Mouse (Mus musculus) hindbrain, embryonic 13.5 days (tissue): ENCODE results near the gene Epas1. TPM values are rescaled to one million over a fixed set of nuclear protein-coding genes. Genes with fewer than 3 reads are reported as not detected.

Source experiments
- ATAC-seq: fragments of 200-750 bp; cut with Nextera tagmentation; 2 replicates; pipeline ENCODE4 v1.8.0; 2017; ENCODE audit warnings: moderate TSS enrichment; ENCODE audit not compliant: low FRiP score
- H3K27ac ChIP-seq: fragments of 300-500 bp; sonication (generic); 2 replicates; pipeline ENCODE4 v1.5.1; 2015; ENCODE audit warnings: inconsistent platforms, mild to moderate bottlenecking, moderate library complexity
- H3K27me3 ChIP-seq: fragments of 300-500 bp; sonication (generic); 2 replicates; pipeline ENCODE4 v1.6.1; 2015; ENCODE audit warnings: mild to moderate bottlenecking, inconsistent platforms
- H3K36me3 ChIP-seq: fragments of 300-500 bp; sonication (generic); 2 replicates; pipeline ENCODE4 v1.6.1; 2015; ENCODE audit warnings: mild to moderate bottlenecking, inconsistent platforms
- H3K4me1 ChIP-seq: fragments of 300-500 bp; sonication (generic); replicated peaks from 2 replicates; pipeline ENCODE4 v1.6.1; 2015; ENCODE audit warnings: inconsistent platforms
- H3K4me2 ChIP-seq: fragments of 300-500 bp; sonication (generic); 2 replicates; pipeline ENCODE4 v1.6.1; 2015; ENCODE audit warnings: inconsistent platforms, mild to moderate bottlenecking, moderate library complexity
- H3K4me3 ChIP-seq: fragments of 300-500 bp; sonication (generic); 2 replicates; pipeline ENCODE4 v1.5.1; 2015; ENCODE audit warnings: mild to moderate bottlenecking, inconsistent platforms
- H3K9ac ChIP-seq: fragments of 300-500 bp; sonication (generic); 2 replicates; pipeline ENCODE4 v1.6.1; 2015; ENCODE audit warnings: mild to moderate bottlenecking, inconsistent platforms
- H3K9me3 ChIP-seq: fragments of 300-500 bp; sonication (generic); 2 replicates; pipeline ENCODE4 v1.6.1; 2016; ENCODE audit warnings: inconsistent platforms
- WGBS: fragments of 180-500 bp; shearing (Covaris S2); methylation state at CpG from one replicate; pipeline ENCODE4 v1.1.7; 2015; 5-methylcytosine and 5-hydroxymethylcytosine counted together
- polyA plus RNA-seq: library from polyadenylated mRNA; unstranded; fragments of >200 nt; fragmentation: Nextera tagmentation; extraction: Ambion mirVana; gene quantifications from 2 replicates; pipeline ENCODE4 v1.2.1, GENCODE M21; 2015

Epas1 gene
- polyA plus RNA-seq, 1 experiment from 2014 or later: 4.6 TPM

GRCm38 (mm10) chr17:86872643-86873042 is 119.1 kb downstream of the Epas1 start:
- H3K27me3 ChIP-seq: peaks cover 31% of the 10 kb centered on the region
- H3K9ac ChIP-seq: no peak overlapping the region
- no peak overlapping the region for H3K4me2 ChIP-seq
- H3K36me3 ChIP-seq: no peaks in the 10 kb centered on the region
- no peaks in the 10 kb centered on the region for H3K4me1 ChIP-seq
- no peak for ATAC-seq
- H3K9me3 ChIP-seq: no peaks in the 10 kb centered on the region
- 81% methylated on average over 6 of the region's 6 CpGs for WGBS
- H3K4me3 ChIP-seq: no peak overlapping the region
- H3K27ac ChIP-seq: no peak overlapping the region

- Histone ChIP-seq H3K36me3 (no peaks in the 10 kb centered on the region), H3K9me3 (no peaks in the 10 kb centered on the region), H3K9ac (no peak overlapping the region), H3K27ac (no peak overlapping the region), H3K4me1 (peaks cover 11% of the 10 kb centered on the region; the same call in 1 of the 2 replicates), H3K4me3 (no peak overlapping the region), H3K27me3 (peaks cover 35% of the 10 kb centered on the region), H3K4me2 (no peak overlapping the region)
- ATAC-seq: no peak
- WGBS: 91% methylated on average over 9 of the region's 9 CpGs
These were observed 123.4 kb downstream of the Epas1 start for GRCm38 (mm10) chr17:86876940-86877339.

GRCm38 (mm10) chr17:86877747-86878146 is 124.2 kb downstream of the Epas1 start:
- ATAC-seq: no peak
- Histone ChIP-seq H3K36me3 (no peaks in the 10 kb centered on the region), H3K9ac (no peak overlapping the region), H3K27ac (no peak overlapping the region), H3K9me3 (no peaks in the 10 kb centered on the region), H3K4me3 (no peak overlapping the region), H3K27me3 (peaks cover 43% of the 10 kb centered on the region), H3K4me1 (peaks cover 11% of the 10 kb centered on the region; the same call in 1 of the 2 replicates), H3K4me2 (no peak overlapping the region)
- WGBS: 86% methylated on average over 2 of the region's 2 CpGs

- H3K27ac ChIP-seq: no peak overlapping the region
- no peak overlapping the region for H3K4me2 ChIP-seq
- no peaks in the 10 kb centered on the region for H3K36me3 ChIP-seq
- WGBS: 39% methylated on average over 10 of the region's 10 CpGs
- H3K9me3 ChIP-seq: no peaks in the 10 kb centered on the region
- no peak for ATAC-seq
- H3K4me1 ChIP-seq: peaks cover 11% of the 10 kb centered on the region; the same call in 1 of the 2 replicates
- no peak overlapping the region for H3K4me3 ChIP-seq
- no peak overlapping the region for H3K9ac ChIP-seq
- peaks cover 40% of the 10 kb centered on the region; the same call in 1 of the 2 replicates for H3K27me3 ChIP-seq
These were observed 126.6 kb downstream of the Epas1 start for GRCm38 (mm10) chr17:86880056-86880455.

- H3K4me2 ChIP-seq: no peak overlapping the region
- no peak overlapping the region for H3K4me3 ChIP-seq
- peaks cover 11% of the 10 kb centered on the region; the same call in 1 of the 2 replicates for H3K4me1 ChIP-seq
- no peak overlapping the region for H3K9ac ChIP-seq
- H3K9me3 ChIP-seq: no peaks in the 10 kb centered on the region
- peaks cover 36% of the 10 kb centered on the region; the same call in 1 of the 2 replicates for H3K27me3 ChIP-seq
- H3K36me3 ChIP-seq: no peaks in the 10 kb centered on the region
- H3K27ac ChIP-seq: no peak overlapping the region
- ATAC-seq: no peak
- WGBS: 91% methylated on average over 4 of the region's 4 CpGs
These were observed 127.1 kb downstream of the Epas1 start for GRCm38 (mm10) chr17:86880461-86881044.

Other genes with a start within 250 kb of the Epas1 start
- 0.25 and 0.35 TPM in 2 replicates for gene Gm10309, start 248.5 kb upstream of the Epas1 start, polyA plus RNA-seq
- gene Tmem247, start 163.6 kb downstream of the Epas1 start, polyA plus RNA-seq: not detected in 2 replicates
- not detected in 2 replicates for gene Atp6v1e2, start 194.2 kb downstream of the Epas1 start, polyA plus RNA-seq
- 6.2 and 6.9 TPM in 2 replicates for gene Rhoq, start 209.4 kb downstream of the Epas1 start, polyA plus RNA-seq